Mouse (Mus musculus): ENCODE measurements around the gene Armcx1.
"Not testable (repeated sequence)": the region's sequence is repeated elsewhere in the genome, so short reads cannot be mapped to it uniquely, and the experiment has no call there.

Armcx1 gene

DNA sequence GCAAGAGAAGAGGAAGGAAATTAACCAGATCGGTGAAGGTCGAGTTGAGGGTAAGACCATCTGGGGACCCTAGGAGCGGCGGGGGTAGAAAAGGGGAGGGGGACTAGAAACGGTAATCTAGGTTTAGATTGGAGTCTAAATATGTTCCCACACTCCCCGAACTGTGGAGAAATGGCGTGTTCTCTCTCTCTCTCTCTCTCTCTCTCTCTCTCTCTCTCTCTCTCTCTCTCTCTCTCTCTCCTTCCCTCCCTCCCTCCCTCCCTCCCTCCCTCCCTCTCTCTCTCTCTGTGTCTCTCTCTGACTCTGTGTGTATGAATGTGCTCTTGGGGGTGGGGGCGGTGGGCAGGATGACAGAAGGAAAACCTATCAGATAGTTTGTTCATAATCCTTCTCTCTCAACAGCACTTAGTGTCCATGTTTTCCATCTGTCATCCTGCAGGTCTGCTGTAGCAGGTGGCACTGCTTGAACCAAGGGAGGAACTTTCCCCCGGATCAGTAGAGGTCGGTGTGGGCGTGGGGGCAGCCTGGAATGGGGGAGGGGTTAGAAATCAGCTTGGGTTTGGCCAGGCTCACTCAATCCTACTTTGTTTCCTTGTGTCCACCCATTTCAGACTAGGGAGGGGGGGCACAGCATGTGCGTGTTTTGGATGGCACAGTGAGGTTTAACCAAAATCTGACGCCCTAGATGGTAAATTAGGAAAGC lies 39.7 kb downstream of the Armcx1 start:
- no peak for DNase-seq (ENCODE audit: low spot score in 2 of 2)

DNA sequence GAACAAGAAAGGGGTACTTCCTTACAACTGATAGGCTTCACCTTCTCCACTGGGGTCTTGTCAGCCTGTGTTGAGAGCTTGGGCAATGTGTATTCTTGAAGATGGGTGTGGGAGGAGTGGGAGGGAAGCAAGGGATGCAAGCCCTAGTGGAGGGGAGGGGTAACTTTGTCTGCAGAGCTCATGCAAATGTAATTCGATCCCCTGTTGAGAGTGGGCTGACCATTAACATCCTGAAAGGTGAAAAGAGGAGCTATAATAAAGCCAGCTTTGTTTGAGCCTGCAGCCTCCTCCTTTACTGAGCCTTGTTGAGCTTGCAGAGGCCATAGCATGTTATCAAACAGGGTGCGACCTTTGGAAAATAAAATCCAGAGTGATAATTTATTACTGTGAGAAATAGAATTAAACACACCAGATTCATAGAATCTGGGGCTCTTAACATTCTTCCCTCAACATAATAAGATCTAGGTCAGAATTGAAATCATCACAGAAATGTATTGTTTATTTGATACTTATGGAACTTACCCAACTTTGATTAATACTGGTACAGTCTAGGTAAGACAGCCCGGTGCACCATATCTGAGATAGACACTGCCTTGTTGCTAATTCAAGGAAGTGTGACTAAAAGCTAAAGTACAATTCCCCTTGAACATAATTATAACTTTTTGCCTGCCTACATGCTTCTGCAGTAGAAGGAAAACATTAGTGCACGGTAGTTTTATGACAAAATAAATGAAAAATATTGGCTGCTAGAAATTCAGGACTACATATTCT lies 45.9 kb downstream of the Armcx1 start:
- DNase-seq (ENCODE audit: low spot score in 2 of 2): not testable (repeated sequence)

Measured in spleen, postnatal 10 days (tissue).